Mouse (Mus musculus): ENCODE data around the gene Tlx2. TPM values are rescaled to one million over a fixed set of nuclear protein-coding genes. Genes with fewer than 3 reads are reported as not detected.

Gene Tlx2
- polyA plus RNA-seq, 1 experiment from 2014 or later, result 0.49 TPM

- Histone ChIP-seq H3K27me3 (ENCODE audit: insufficient read depth, low read length) (peaks cover 38% of the 10 kb centered on the region), H3K4me3 (ENCODE audit: low read length) (peak within 1 kb of the TSS; percentile 90), H3K27ac (ENCODE audit: low read length) (peak within 1 kb of the TSS; percentile 88), H3K36me3 (ENCODE audit: insufficient read depth, low read length) (peaks cover 16% of the 10 kb centered on the region), H3K9ac (replicated peaks; ENCODE audit: low read length) (peak within 1 kb of the TSS; percentile 90), H3K9me3 (ENCODE audit: low read length) (no peaks in the 10 kb centered on the region), H3K4me2 (replicated peaks; ENCODE audit: low read depth, low read length) (peak within 1 kb of the TSS; percentile 99), H3K4me1 (ENCODE audit: insufficient read depth, low read length) (peaks cover 19% of the 10 kb centered on the region)
- ATAC-seq (ENCODE audit: low FRiP score, low TSS enrichment), result peak; percentile 84
- under 1% methylated on average over 53 of the region's 54 CpGs for WGBS
Measured at GRCm38 (mm10) chr6:83077630-83078323, 7.7 kb upstream of the Tlx2 start, which contains the start of gene Pcgf1. Pcgf1 (plus strand) TSS chr6:83077869.

- Histone ChIP-seq H3K27ac (ENCODE audit: low read length) (no peak overlapping the region), H3K9ac (replicated peaks; ENCODE audit: low read length) (no peak overlapping the region), H3K27me3 (ENCODE audit: insufficient read depth, low read length) (peaks cover 65% of the 10 kb centered on the region), H3K4me3 (ENCODE audit: low read length) (no peak overlapping the region), H3K4me2 (replicated peaks; ENCODE audit: low read depth, low read length) (no peak overlapping the region), H3K36me3 (ENCODE audit: insufficient read depth, low read length) (peaks cover 2% of the 10 kb centered on the region; the same call in 1 of the 2 replicates), H3K9me3 (ENCODE audit: low read length) (no peaks in the 10 kb centered on the region), H3K4me1 (ENCODE audit: insufficient read depth, low read length) (peaks cover 29% of the 10 kb centered on the region)
- 17% methylated on average over 2 of the region's 2 CpGs for WGBS
- no peak for ATAC-seq (ENCODE audit: low FRiP score, low TSS enrichment)
Measured at GRCm38 (mm10) chr6:83074979-83075378, 4.9 kb upstream of the Tlx2 start.

GRCm38 (mm10) chr6:83071220-83071619 is 1.1 kb upstream of the Tlx2 start:
- H3K27me3 ChIP-seq (ENCODE audit: insufficient read depth, low read length), result peaks cover 95% of the 10 kb centered on the region
- H3K36me3 ChIP-seq (ENCODE audit: insufficient read depth, low read length), result no peaks in the 10 kb centered on the region
- peak; percentile 40 for ATAC-seq (ENCODE audit: low FRiP score, low TSS enrichment)
- H3K9me3 ChIP-seq (ENCODE audit: low read length), result no peaks in the 10 kb centered on the region
- WGBS, result under 1% methylated on average over 17 of the region's 24 CpGs
- H3K27ac ChIP-seq (ENCODE audit: low read length), result no peak overlapping the region
- peak overlapping the region; percentile 26; the same call in 1 of the 2 replicates for H3K4me2 ChIP-seq (replicated peaks; ENCODE audit: low read depth, low read length)
- peak overlapping the region; percentile 30 for H3K4me3 ChIP-seq (ENCODE audit: low read length)
- no peak overlapping the region for H3K9ac ChIP-seq (replicated peaks; ENCODE audit: low read length)
- peaks cover 25% of the 10 kb centered on the region for H3K4me1 ChIP-seq (ENCODE audit: insufficient read depth, low read length)

GRCm38 (mm10) chr6:83070311-83071219 is 472 bp upstream of the Tlx2 start:
- WGBS, result under 1% methylated on average over 57 of the region's 58 CpGs
- Histone ChIP-seq H3K4me2 (replicated peaks; ENCODE audit: low read depth, low read length) (peak overlapping the region; percentile 44), H3K27me3 (ENCODE audit: insufficient read depth, low read length) (peaks cover 95% of the 10 kb centered on the region), H3K9ac (replicated peaks; ENCODE audit: low read length) (no peak overlapping the region), H3K4me3 (ENCODE audit: low read length) (peak overlapping the region; percentile 38), H3K9me3 (ENCODE audit: low read length) (no peaks in the 10 kb centered on the region), H3K36me3 (ENCODE audit: insufficient read depth, low read length) (no peaks in the 10 kb centered on the region), H3K27ac (ENCODE audit: low read length) (no peak overlapping the region), H3K4me1 (ENCODE audit: insufficient read depth, low read length) (peaks cover 25% of the 10 kb centered on the region)
- ATAC-seq (ENCODE audit: low FRiP score, low TSS enrichment), result peak; percentile 32; the same call in 1 of the 2 replicates

- H3K4me1 ChIP-seq (ENCODE audit: insufficient read depth, low read length), result peaks cover 25% of the 10 kb centered on the region
- peak overlapping the region; percentile 38 for H3K4me3 ChIP-seq (ENCODE audit: low read length)
- H3K4me2 ChIP-seq (replicated peaks; ENCODE audit: low read depth, low read length), result peak overlapping the region; percentile 44
- no peak overlapping the region for H3K27ac ChIP-seq (ENCODE audit: low read length)
- no peak overlapping the region; the same call in 1 of the 2 replicates for H3K9ac ChIP-seq (replicated peaks; ENCODE audit: low read length)
- under 1% methylated on average over 69 of the region's 69 CpGs for WGBS
- H3K36me3 ChIP-seq (ENCODE audit: insufficient read depth, low read length), result no peaks in the 10 kb centered on the region
- peak; percentile 22; the same call in 1 of the 2 replicates for ATAC-seq (ENCODE audit: low FRiP score, low TSS enrichment)
- no peaks in the 10 kb centered on the region for H3K9me3 ChIP-seq (ENCODE audit: low read length)
- peaks cover 97% of the 10 kb centered on the region for H3K27me3 ChIP-seq (ENCODE audit: insufficient read depth, low read length)
Measured at GRCm38 (mm10) chr6:83069488-83070246, 426 bp downstream of the Tlx2 start.

GRCm38 (mm10) chr6:83068706-83069487 is 1.2 kb downstream of the Tlx2 start:
- peak overlapping the region; percentile 54 for H3K4me2 ChIP-seq (replicated peaks; ENCODE audit: low read depth, low read length)
- H3K9me3 ChIP-seq (ENCODE audit: low read length), result no peaks in the 10 kb centered on the region
- peak overlapping the region; percentile 38 for H3K4me3 ChIP-seq (ENCODE audit: low read length)
- no peaks in the 10 kb centered on the region for H3K36me3 ChIP-seq (ENCODE audit: insufficient read depth, low read length)
- peaks cover 97% of the 10 kb centered on the region for H3K27me3 ChIP-seq (ENCODE audit: insufficient read depth, low read length)
- peaks cover 25% of the 10 kb centered on the region for H3K4me1 ChIP-seq (ENCODE audit: insufficient read depth, low read length)
- no peak overlapping the region for H3K27ac ChIP-seq (ENCODE audit: low read length)
- under 1% methylated on average over 81 of the region's 81 CpGs for WGBS
- 0 out of 2 replicates have a peak overlapping the region, but pooled peaks have one; percentile 5 for H3K9ac ChIP-seq (replicated peaks; ENCODE audit: low read length)
- ATAC-seq (ENCODE audit: low FRiP score, low TSS enrichment), result no peak

- ATAC-seq (ENCODE audit: low FRiP score, low TSS enrichment), result no peak
- 10% methylated on average over 8 of the region's 8 CpGs for WGBS
- H3K4me2 ChIP-seq (replicated peaks; ENCODE audit: low read depth, low read length), result peak overlapping the region; percentile 54
- H3K27me3 ChIP-seq (ENCODE audit: insufficient read depth, low read length), result peaks cover 98% of the 10 kb centered on the region
- no peak overlapping the region for H3K9ac ChIP-seq (replicated peaks; ENCODE audit: low read length)
- H3K27ac ChIP-seq (ENCODE audit: low read length), result no peak overlapping the region
- no peaks in the 10 kb centered on the region for H3K9me3 ChIP-seq (ENCODE audit: low read length)
- H3K4me1 ChIP-seq (ENCODE audit: insufficient read depth, low read length), result peaks cover 25% of the 10 kb centered on the region
- H3K4me3 ChIP-seq (ENCODE audit: low read length), result peak overlapping the region; percentile 38
- no peaks in the 10 kb centered on the region for H3K36me3 ChIP-seq (ENCODE audit: insufficient read depth, low read length)
Measured at GRCm38 (mm10) chr6:83068221-83068620, 1.9 kb downstream of the Tlx2 start.

GRCm38 (mm10) chr6:83066441-83066840 is 3.7 kb downstream of the Tlx2 start:
- no peak for ATAC-seq (ENCODE audit: low FRiP score, low TSS enrichment)
- no peaks in the 10 kb centered on the region for H3K9me3 ChIP-seq (ENCODE audit: low read length)
- H3K4me2 ChIP-seq (replicated peaks; ENCODE audit: low read depth, low read length), result no peak overlapping the region
- H3K27me3 ChIP-seq (ENCODE audit: insufficient read depth, low read length), result peaks cover 95% of the 10 kb centered on the region
- no peak overlapping the region for H3K9ac ChIP-seq (replicated peaks; ENCODE audit: low read length)
- peaks cover 23% of the 10 kb centered on the region for H3K4me1 ChIP-seq (ENCODE audit: insufficient read depth, low read length)
- no peak overlapping the region for H3K4me3 ChIP-seq (ENCODE audit: low read length)
- no peaks in the 10 kb centered on the region for H3K36me3 ChIP-seq (ENCODE audit: insufficient read depth, low read length)
- no peak overlapping the region for H3K27ac ChIP-seq (ENCODE audit: low read length)
- WGBS, result 46% methylated on average over 6 of the region's 6 CpGs

GRCm38 (mm10) chr6:83065995-83066394 is 4.1 kb downstream of the Tlx2 start:
- Histone ChIP-seq H3K4me3 (ENCODE audit: low read length) (no peak overlapping the region), H3K27ac (ENCODE audit: low read length) (no peak overlapping the region), H3K27me3 (ENCODE audit: insufficient read depth, low read length) (peaks cover 93% of the 10 kb centered on the region), H3K9me3 (ENCODE audit: low read length) (no peaks in the 10 kb centered on the region), H3K4me2 (replicated peaks; ENCODE audit: low read depth, low read length) (no peak overlapping the region), H3K36me3 (ENCODE audit: insufficient read depth, low read length) (no peaks in the 10 kb centered on the region), H3K4me1 (ENCODE audit: insufficient read depth, low read length) (peaks cover 18% of the 10 kb centered on the region), H3K9ac (replicated peaks; ENCODE audit: low read length) (no peak overlapping the region)
- no peak for ATAC-seq (ENCODE audit: low FRiP score, low TSS enrichment)
- WGBS, result 52% methylated on average over 8 of the region's 8 CpGs

Data from kidney, embryonic 16.5 days (tissue).